Mouse (Mus musculus): Measurements from ENCODE around the gene Cdcp2.

Cdcp2 gene

DNA sequence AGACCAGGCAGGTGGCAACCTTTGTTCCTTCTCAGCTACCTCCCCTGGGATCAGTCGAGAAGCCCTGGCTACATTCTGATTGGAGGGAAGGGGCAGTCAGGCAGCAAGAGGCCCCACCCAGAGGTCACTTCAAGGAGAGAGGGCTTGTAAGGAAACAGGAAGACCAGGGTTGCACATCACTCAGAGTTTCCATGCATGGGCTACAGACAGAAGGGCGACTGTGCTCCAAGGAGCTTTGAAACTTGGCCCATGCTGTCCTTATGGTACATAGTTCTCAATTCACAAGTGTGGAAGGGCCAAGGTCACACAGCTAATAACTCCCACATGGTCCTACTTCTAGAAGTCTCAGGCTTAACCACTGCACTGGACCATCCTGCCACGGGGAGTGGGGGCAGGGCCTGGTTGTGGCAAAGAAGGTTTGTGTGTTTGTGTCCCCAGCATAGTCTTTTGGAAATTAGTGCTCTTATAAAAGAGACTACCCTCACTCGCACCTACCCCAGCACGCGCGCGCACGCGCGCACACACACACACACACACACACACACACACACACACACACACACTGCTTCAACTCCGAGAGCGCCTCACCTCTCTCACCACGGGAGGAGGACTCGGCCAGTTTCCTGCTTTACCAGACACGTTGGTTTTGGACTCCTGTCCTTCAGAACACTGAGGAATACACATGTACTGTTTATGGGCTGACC, 2.1 kb upstream of the Cdcp2 start:
- no peak for DNase-seq

DNA sequence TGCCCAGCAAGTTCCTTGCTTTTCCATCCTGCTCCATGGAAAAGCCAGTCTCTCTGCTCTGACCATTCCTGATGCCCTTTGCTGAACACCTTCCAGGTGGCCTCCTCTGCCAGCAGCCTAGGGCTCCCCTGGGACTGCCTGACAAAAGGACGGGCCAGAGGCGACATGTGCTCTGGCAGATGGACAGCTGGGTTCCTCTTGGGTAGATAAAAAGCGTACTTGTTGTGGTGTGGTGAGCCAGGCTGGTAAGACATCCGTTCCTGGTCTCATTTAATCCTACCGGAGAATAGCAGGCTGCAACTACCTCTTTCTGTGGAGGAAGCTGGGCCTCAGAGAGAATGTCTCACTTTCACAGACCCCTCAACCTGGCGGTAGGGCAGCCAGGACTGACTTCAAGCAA, 648 bp upstream of the Cdcp2 start:
- DNase-seq = no peak

DNA sequence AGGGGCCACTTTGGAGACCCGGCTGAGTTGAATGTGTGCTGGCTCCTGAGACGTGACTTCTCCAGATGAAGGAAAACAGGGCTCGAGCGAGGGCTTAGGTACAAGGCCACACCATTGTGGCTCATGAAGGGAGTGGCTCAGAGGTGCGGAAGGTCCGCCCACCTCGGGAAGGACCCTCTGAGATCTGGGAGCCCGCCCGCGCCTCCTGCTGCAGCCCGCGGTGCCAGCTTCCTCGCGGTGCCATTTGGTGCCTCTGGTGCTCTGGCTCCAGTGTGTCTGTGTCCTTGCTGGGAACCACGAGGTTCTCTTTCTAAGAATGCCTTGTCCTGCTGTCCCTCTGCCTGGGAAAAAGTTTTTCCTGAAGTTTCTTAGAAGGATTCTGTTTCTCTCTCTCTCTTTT, 1.2 kb downstream of the Cdcp2 start:
- no peak for DNase-seq

DNA sequence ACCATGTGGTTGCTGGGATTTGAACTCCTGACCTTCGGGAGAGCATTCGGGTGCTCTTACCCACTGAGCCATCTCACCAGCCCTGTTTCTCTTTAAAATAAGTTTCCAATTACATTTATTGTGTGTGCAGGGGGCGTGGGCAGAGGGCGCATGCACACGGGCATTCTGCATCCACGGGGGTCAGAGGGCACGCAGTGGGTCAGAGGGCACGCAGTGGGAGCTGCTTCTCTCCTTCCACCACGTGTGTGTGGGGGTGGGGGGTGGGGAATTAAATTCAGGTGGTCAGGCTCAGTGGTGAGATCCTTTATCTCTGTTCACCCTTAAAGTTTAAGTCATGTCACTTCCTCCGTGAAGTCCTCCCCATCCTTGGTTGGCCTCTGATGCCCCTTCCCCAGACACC, 1.7 kb downstream of the Cdcp2 start:
- no peak for DNase-seq

DNA sequence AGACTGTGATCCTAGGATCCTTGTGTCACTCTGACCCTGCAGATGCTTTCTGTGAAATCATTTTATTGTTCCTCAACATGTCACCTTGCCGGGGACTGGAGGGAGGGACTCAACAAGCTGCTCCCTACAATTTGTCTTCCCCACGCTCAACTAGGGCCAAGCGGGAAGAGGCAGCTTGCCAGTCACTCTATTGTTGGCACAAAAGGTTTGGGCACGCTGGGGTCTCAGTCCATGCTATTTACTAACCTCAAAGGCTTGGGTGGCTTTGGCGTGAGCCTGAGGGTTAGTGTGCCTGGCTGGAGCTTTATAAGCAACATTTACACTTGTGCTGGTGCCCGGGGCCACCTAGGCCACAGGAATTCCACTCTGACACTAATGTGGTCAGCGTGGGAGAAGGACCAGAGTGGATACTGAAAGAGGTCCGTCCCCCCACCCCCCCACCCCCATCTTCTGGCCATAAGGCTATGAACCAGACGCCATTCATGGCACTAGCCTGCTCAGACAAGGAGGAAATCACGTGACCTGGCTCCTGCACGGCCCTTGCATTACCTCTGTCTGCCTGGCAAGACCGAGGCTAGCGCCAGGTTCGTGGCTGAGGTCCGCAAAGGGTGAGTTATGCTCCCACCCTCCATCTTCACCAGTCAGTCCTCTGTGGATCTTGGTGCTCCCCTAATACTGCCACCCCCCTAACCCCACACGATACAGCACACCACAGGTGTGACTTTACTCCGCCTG, 2.3 kb downstream of the Cdcp2 start:
- DNase-seq = no peak

DNA sequence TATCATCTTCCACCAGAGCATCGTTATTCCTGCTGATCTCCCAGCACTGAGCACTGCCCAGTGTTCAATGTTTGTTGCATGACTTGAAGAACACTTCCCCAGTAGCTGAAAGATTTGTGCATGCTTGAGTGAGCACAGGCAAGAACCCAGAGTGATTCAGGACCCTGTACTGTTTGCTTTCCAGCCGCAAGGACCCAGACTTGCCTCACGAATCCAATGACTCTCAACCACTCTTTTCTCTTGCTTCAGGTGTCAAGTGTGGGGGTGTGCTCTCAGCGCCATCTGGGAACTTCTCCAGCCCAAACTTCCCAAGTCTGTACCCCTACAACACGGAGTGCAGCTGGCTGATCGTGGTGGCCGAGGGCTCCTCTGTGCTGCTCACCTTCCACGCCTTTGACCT, 5.5 kb downstream of the Cdcp2 start:
- DNase-seq = no peak

DNA sequence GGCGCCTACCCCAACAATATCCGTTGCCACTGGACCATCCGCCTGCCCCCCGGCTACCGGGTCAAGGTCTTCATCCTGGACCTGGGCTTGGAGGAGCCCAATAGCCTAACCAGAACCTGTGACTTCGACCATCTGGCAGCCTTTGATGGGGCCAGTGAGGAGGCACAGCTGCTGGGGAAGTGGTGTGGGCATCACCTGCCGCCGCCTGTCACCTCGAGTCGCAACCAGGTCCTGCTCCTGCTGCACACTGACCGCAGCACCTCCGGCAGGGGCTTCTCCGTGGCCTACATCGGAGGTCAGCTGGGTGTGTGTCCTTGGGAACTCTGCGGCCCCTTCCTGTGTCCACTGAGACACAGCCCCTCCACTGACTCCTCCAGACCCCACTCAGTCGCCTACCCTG, 10.1 kb downstream of the Cdcp2 start:
- no peak for DNase-seq

DNA sequence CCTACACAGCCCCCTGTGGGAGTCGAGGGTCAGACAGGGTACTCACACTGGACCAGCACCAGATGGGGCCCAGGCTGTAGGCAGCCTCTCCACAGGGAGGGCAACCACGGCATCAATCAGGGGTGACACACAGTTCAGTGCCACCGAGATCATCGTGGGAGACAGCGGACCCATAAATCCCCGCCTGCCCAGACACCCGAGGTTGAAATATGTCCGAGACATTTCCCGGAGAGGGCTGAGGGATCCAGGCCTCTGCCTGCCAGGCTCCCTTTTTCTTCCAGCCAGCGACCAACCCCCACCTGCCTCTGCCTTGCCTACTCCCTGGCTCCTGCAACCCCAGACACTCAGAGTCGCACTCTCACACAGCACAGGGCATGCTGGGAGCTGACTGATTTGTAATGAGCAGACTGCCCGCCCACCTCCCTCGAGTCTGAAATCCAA, 11.6 kb downstream of the Cdcp2 start:
- DNase-seq = peak; percentile 33

DNA sequence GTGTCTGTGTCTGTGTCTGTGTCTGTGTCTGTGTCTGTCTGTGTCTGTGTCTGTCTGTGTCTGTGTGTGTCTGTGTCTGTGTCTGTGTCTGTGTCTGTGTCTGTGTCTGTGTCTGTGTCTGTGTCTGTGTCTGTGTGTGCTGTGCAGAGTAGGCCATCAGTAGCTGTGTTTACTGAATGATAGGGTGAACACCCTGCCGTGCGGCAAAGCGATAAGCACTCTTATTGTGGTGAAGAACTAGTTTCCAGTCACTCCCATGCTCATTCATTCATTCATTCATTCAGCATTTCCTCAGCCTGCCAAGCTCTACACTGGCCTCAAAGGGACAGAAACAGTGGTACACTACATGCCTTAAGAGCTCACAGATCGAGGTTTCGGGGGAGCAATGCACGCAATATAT, 12.5 kb downstream of the Cdcp2 start:
- peak; percentile 46 for DNase-seq

DNA sequence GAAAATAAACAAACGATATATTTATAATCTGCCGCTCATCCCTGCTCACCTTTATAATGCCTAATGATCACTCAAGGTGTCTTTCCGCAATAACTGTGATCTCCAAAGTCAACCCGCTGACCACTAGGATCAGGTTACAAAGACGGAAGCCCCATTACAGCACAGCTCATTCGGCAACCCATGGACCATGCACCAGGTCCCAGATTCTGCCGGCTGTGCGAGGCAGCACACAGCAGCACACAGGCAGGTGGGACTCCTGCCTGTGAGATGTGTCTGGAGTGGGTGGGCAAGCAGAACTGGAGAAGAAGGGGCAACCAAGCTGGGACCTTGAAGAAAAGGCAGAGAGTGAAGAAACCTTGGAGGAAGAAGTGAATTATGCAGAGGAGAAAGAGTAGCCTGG, 17.6 kb downstream of the Cdcp2 start:
- no peak for DNase-seq

DNA sequence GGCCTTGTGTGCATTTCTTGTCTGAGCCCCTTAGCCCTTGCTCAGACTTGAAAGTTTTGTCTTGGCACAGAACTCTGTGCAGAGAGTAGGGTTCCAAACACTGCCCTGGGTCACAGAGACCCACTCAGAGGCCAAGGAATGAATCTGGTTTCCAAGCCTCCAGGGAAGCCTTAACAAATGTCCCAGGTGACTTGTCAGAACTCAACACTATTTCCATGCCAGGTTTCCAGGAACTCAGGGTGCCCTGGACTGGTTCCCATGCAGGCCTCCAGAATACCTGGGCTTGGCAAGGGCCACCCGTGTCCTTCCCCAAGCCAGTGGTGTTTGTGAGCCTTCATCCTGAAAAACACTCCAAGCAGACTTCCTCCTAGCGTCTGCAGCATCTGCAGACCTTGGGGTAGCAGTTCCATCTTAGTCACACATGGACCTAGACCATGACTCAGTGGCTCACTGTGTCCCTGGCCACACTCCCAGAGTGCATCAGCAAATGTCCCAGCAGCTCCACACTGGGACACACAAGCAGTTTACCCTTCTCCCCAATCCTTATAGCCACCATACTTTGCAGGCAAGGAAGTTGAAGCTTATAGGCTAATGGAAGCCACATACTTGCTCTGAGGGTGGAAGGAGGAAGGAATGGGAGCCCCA, 21.2 kb downstream of the Cdcp2 start:
- no peak for DNase-seq

DNA sequence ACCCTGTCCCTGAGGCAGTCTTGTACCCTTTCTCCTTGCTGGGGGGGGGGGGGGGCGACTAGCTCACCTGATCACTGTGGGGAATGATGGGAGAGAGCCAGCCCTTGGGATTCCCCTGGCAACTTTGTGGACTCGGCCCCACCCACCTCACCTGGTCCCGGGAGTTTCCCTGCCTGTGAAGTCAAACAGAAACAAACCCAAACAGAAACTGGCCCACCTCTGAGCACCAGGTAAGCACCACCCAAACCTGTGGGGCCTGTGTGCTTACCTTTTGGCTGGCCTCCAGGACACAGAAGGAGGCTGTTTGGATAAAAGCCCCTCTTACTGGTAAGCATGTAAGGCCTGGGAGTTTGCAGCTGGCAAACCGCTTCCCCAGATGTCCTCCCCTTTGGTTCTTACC, 22.4 kb downstream of the Cdcp2 start:
- DNase-seq = no peak

DNA sequence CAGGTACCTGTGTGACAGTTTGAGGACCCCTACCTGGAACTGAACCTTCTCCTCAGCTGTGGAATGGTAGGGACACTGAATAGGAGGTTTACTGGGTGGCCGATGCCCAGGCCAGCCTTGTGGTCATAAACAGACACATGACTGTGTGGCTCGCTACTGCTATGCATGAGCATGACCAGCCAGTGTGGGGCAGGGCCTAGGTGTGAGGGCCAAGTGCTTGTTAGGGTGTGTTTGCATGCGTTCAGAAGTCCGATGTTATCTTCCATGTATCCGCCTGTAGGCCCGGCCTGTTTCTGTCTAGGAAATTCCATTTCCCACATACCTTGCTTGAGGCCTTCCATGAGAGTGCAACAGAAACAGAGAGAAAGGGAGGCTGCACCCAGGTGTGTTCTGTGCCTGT, 24.0 kb downstream of the Cdcp2 start:
- DNase-seq = no peak

DNA sequence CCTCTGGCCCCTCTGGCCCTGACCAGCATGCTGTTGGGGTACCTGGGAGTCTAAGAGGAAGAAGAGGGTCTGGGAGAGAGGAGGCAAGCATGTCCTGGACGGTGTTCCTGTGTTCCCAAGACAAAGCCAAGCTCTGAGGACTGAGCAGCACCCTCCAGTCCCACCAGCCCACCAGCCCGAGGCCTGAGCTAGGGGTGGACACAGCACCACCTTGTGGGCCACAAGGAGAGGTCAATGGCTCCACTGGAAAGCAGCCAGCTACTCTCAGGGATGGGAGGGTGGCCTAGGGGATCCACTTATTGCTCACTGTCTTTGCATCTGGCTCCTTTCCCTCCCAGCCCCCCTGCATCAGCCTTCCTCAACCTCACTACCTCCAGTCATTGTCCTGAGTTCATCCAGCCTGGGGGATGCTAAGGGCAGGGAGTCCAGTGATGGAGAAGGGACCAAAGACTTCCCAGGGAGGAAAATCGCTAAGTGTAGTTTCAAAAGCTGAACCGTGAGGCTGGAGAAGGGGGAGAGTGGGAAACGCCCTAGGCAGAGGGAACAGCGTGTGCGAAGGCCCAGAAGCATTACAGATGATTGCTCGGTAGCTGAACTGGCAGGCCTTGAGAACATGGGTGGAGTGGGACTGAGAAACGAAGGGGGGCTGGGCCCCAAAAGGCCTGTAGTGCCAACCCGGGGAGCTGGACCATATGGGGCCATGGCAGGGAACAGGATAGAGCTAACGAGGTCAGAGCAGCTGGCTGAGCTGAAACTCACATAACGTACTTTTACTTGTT, 24.7 kb downstream of the Cdcp2 start:
- peak; percentile 28 for DNase-seq

DNA sequence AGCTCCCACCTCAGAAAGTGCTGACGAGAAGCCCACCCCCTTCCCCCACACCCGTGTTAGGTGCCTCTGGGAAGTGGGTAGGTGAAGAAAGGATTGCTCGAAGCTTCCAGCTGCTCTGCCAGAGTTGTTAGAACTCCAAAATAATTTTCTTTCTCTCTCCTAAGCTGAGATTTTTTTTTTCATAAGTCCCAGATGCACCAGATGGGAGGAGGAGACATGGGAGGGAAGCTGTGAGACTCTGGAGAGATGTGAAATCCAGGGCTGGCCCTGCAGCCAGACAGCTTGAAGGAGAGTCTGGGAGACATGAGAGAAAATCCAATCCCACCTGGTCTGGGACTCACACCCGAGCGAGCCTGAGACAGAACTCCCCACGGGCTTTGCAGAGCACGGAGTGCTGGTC, 27.7 kb downstream of the Cdcp2 start:
- DNase-seq = no peak

DNA sequence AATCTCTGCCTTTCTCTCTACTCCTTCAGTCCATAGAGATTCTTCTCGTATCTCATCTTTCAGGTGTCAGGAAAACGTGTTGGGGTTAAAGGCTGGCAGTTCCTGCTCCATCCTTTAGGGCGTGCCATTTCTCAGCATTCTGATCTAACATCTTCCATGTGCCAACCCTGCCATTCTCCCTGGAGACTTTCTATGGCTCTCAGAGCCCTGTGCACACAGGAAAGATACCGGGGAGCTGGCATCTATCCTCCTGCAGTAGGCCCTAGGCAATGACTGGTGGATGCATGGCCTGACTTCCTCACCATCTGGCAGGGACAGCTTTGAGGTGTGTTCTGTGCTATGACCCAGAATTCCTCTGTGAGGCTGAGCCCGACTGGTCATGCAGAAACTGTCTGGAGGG, 28.4 kb downstream of the Cdcp2 start:
- DNase-seq = no peak

DNA sequence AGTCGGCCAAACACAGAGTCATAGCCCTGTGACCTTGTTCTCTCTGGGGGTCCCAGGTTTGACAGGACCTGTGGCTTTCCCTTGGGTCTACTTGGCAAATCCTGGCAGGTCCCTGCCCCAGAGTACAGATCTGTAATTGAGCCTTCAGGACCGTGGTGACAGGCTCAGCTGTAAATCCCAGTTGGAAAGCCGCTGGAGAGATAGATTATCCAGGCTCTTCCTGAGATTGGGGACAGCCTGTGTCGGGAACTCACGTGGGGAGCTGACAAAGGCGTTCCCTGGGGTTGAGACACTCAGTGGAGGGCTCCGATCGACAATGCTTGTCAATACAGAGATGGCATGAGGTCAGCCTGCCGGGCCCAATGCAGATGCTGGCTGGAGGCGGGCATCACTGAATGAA, 29.7 kb downstream of the Cdcp2 start:
- no peak for DNase-seq

DNA sequence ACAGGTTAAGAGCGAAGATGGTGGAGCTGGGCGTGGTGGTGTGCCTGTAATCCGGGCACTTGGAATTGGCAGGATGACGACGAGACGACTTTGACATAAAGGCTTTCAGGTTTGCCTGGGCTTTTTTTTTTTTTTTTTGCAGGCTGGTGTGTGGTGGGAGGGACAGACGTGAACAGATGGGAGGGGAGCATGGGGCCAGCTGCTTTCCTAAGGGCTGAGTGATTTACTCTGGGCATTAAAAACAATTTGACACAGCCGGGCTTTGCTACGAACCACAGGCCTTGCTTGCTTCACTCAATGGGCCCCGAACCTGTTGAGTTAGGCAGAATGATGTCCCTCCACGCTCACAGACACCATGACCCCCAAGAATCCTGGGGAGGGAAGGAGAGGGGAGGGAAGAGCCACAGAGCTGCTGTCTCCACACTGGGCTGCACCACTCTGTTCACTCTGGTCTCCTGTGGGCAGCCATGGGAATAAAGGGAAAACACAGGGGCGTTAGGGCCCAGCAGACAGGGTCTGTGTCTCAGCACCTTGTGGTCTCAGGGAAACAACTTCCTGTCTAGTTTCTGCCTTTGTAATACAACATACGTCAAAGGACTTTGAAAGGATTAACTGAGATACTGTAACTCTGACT, 30.3 kb downstream of the Cdcp2 start:
- DNase-seq = no peak

DNA sequence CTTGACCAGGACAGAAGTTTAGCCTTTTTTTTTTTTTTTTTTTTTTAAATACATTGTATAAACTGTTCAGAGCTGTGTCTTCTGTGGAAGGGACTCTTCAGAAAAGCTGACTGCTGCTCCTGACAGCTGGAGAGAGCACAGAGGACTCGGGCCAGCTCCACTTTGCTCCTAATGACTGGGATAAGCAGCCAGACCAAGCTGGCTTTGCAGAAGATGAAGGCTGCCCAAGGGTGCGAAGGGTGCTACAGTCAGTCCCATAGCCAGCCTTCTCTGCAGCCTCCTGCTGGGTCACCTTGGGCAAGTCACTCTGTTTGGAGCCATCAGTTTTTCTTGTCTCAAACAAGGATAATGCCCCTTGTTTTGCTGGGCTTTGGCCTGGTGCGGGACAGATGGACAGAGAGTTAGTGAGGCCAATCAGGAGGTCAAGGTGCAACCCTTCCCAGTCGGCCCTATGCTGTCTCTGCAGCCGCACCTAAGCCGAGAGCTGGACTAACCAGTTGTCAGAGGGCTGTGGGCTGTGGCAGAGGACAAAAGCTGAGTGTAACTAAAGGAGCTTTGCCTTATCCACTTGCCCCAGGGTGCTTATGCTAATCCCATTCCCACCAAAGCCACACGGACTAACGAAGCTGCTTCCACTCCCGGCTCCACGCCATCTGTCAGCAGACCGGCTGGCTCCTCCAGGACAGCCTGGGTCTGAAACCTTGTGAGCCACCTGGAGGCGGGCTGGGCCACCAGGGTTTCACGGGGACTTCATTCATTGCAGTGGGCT, 31.4 kb downstream of the Cdcp2 start:
- peak; percentile 16 for DNase-seq

DNA sequence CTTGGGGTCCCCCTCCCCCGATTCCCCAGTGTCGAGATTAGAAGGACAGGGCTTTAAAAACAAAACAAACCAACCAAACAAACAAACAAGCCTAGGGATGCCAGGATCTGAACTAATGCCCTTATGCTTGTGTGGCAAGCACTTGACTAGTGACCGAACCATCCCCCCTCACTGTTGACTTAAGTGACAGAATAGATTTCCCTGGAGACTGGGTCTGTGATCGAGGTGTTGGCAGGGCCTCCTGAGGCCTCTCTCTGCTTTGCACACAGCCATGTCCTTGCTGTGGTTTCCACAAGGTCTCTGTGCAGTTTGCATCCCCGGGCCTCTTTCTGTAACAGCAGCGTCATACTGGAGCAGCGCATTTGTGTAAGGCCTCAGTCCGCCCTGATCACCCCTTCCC, 32.7 kb downstream of the Cdcp2 start:
- no peak for DNase-seq

DNA sequence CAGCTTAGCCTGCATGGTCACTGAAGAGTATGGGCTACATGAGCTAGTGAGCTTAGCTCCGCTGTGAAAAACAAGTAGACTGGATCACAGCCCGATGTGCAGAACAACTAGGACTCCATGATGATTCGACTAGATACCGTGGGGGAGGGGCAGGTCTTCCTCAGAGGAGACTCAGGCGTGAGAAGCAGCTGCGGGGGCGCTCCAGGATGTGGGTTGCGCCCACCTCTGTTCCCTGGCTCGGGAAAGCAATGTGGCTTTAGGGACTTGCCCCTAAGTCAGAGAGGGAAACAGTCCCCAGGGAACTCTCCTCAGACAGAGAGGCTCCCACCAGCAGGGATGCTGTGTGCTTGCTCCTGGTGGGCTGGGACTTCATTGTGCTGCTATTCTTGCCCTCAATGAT, 33.8 kb downstream of the Cdcp2 start:
- DNase-seq = no peak

DNA sequence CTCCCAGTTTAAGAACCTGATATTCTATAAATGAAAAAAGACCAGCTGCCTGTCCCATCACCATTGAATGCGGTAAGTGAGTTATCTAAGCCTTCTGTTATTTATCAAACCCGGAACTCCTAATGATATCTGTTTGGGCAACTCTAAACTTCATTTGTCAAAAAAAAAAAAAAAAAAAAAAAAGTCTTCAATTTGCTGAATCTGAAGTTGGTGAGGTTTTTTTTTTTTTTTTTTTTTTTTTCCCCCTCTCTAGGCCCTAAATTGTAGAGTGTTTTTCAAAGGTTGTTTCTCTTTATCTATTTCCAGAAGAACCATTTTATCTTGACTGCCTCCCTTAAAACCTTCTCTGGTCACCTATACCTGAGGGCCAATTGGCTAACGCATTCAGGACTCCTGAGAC, 38.2 kb downstream of the Cdcp2 start:
- DNase-seq = no peak
